In genomic region chr2:93242166-93242565, GRCm38 (mm10) we compare ENCODE assay signal across 20 mouse cellular contexts. TPM values are rescaled to one million over a fixed set of nuclear protein-coding genes. Genes with fewer than 3 reads are reported as not detected.
DNase-seq lines count a peak whose midpoint lies in the region; ATAC-seq lines count a peak whose summit lies in the region.
"Had no signal": no experiment of that assay in that cellular context is flagged by ENCODE, and none has a peak within 500 bp of the region (broad histone marks: within the 10 kb centered on the region; RNA-seq: fewer than 3 reads in every experiment).

No protein-coding gene starts in this region.

- WGBS in forebrain, embryonic 10.5 days: 93% methylated on average over 5 of the region's 5 CpGs
- WGBS in forebrain, embryonic 12.5 days: 96% methylated on average over 5 of the region's 5 CpGs

- H3K4me3 ChIP-seq in forebrain, embryonic 10.5 days: no peak overlapping the region
- H3K4me3 ChIP-seq in forebrain, embryonic 12.5 days (replicated peaks): no peak overlapping the region
- H3K4me3 ChIP-seq: embryonic facial prominence, embryonic 12.5 days; erythroblast, embryonic 14.5 days; forebrain, embryonic 15.5 days; liver, embryonic 15.5 days; midbrain, embryonic 12.5 days; neural tube, embryonic 13.5 days had no signal

- H3K4me1 ChIP-seq in forebrain, embryonic 10.5 days: peaks cover 74% of the 10 kb centered on the region
- peaks cover 26% of the 10 kb centered on the region for H3K4me1 ChIP-seq in forebrain, embryonic 12.5 days
- H3K4me1 ChIP-seq: embryonic facial prominence, embryonic 12.5 days; liver, embryonic 15.5 days had no signal

- DNase-seq in forebrain, embryonic 10.5 days (ENCODE audit: extremely low spot score, low spot score): no peak
- peak; percentile 22 for DNase-seq in urinary bladder, postnatal 14 days (ENCODE audit: low spot score)
- no peak for DNase-seq in urinary bladder, postnatal 25 days (ENCODE audit: low spot score)
- DNase-seq in gastrocnemius, postnatal 25 days: peak; percentile 56
- DNase-seq in right cerebral cortex, postnatal 10 days (ENCODE audit: low spot score in 2 of 2): no peak
- DNase-seq in thymus, postnatal 14 days: no peak
- DNase-seq: adrenal gland, postnatal 36 days; kidney, adult 18-20 months; right cerebral cortex, adult 18-20 months; thymus, adult 18-20 months had no signal

- H3K27ac ChIP-seq in forebrain, embryonic 10.5 days: peak overlapping the region; percentile 65; the same call in 1 of the 2 replicates
- no peak overlapping the region for H3K27ac ChIP-seq in forebrain, embryonic 12.5 days
- H3K27ac ChIP-seq: embryonic facial prominence, embryonic 12.5 days; forebrain, embryonic 15.5 days; kidney, postnatal 0 days; liver, embryonic 15.5 days; macrophage; midbrain, embryonic 12.5 days; neural tube, embryonic 13.5 days had no signal

- ATAC-seq in forebrain, embryonic 12.5 days (ENCODE audit: low FRiP score): no peak
- ATAC-seq: forebrain, embryonic 15.5 days had no signal

- no peaks in the 10 kb centered on the region for H3K27me3 ChIP-seq in forebrain, embryonic 10.5 days (ENCODE audit: poor library complexity, severe bottlenecking)
- no peaks in the 10 kb centered on the region for H3K27me3 ChIP-seq in forebrain, embryonic 12.5 days
- H3K27me3 ChIP-seq: embryonic facial prominence, embryonic 12.5 days; forebrain, embryonic 15.5 days; liver, embryonic 15.5 days; midbrain, embryonic 12.5 days; neural tube, embryonic 13.5 days had no signal

- no peak overlapping the region for H3K4me2 ChIP-seq in forebrain, embryonic 12.5 days
- H3K4me2 ChIP-seq: embryonic facial prominence, embryonic 12.5 days; forebrain, embryonic 15.5 days; liver, embryonic 15.5 days; midbrain, embryonic 12.5 days; neural tube, embryonic 13.5 days had no signal

- no peaks in the 10 kb centered on the region for H3K9me3 ChIP-seq in forebrain, embryonic 10.5 days
- H3K9me3 ChIP-seq in forebrain, embryonic 12.5 days: no peaks in the 10 kb centered on the region
- H3K9me3 ChIP-seq: embryonic facial prominence, embryonic 12.5 days; forebrain, embryonic 15.5 days; liver, embryonic 15.5 days; midbrain, embryonic 12.5 days; neural tube, embryonic 13.5 days had no signal

- H3K9ac ChIP-seq in forebrain, embryonic 12.5 days: no peak overlapping the region
- H3K9ac ChIP-seq: embryonic facial prominence, embryonic 12.5 days; forebrain, embryonic 15.5 days; liver, embryonic 15.5 days; midbrain, embryonic 12.5 days; neural tube, embryonic 13.5 days had no signal

- peaks cover 16% of the 10 kb centered on the region for H3K36me3 ChIP-seq in forebrain, embryonic 10.5 days (replicated peaks)
- no peaks in the 10 kb centered on the region for H3K36me3 ChIP-seq in forebrain, embryonic 12.5 days (replicated peaks)
- H3K36me3 ChIP-seq: embryonic facial prominence, embryonic 12.5 days; forebrain, embryonic 15.5 days; liver, embryonic 15.5 days; midbrain, embryonic 12.5 days; neural tube, embryonic 13.5 days had no signal

RNA-seq across cellular contexts. Expression of gene Trp53i11, which starts 54.8 kb away (rescaled TPM):
- 74.4 and 77.0 TPM in 2 replicates for polyA plus RNA-seq in forebrain, embryonic 10.5 days (2016; fragmentation: Nextera tagmentation; extraction: Ambion mirVana)
- 106 and 137 TPM in 2 replicates for polyA plus RNA-seq in forebrain, embryonic 12.5 days (2016; fragmentation: Nextera tagmentation; extraction: Ambion mirVana)
- total RNA-seq in gastrocnemius, postnatal 25 days (2021): 1 to 10 TPM; 3.5 to 7.0 TPM
- total RNA-seq: MEL had no signal

Comparison
In these comparisons a context has a peak if more than half of its experiments do, and no peak if none do; other contexts are left out.
1. DNase-seq: peak in urinary bladder, postnatal 14 days (single experiment) and gastrocnemius, postnatal 25 days (single experiment); none in forebrain, embryonic 10.5 days (single experiment), urinary bladder, postnatal 25 days (single experiment), right cerebral cortex, postnatal 10 days (0 of 2) and thymus, postnatal 14 days (single experiment).